Mouse (Mus musculus): Measurements from ENCODE around the gene Acap1. TPM values are rescaled to one million over a fixed set of nuclear protein-coding genes. Genes with fewer than 3 reads are reported as not detected.
A peak's percentile ranks its signal among the peaks of the same experiment; 100 is the strongest.

Gene Acap1
- polyA plus RNA-seq, 1 experiment from 2014 or later = 7.1 TPM

DNA sequence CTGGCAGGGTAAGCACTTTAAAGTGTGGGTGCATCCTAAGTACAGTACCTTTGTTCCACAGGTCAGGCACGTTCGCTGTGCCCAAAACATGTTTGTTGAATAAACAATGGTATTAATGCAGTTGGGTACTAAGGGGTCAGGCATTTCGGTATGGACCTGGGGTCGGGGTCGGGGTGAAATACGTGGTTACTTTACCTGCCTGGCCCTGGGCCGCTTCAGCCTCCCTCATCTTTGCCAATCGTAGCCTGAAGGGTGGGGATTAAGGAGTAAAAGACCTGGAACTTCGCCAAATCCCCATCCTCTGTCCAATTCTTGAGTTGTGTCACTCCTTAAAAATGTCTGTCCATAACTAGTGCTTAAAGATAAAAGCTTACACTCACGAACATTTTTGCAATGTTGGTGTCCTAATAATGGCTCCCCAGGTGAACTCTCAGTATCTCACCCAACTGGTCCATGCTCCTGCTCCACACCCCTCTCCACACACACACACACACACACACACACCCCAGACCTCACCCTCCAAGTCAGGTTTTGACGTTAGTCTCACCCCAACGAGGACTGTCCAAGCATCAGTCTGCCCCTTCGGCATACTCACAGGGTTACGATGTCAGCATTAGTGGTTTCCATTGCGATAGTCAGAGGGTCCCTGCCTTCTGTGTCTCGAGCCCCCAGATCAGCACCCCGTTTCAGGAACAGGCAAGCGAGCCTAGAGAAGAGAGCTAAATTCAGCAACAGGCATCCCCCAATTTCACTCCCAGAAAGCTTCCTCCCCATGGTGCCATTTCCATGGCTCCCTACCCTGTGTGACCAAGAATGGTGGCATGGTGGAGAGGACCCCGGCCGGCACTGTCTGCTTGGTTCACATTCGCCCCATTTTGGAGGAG lies 13.3 kb downstream of the Acap1 start:
- peaks cover 44% of the 10 kb centered on the region for H3K4me1 ChIP-seq (ENCODE audit: insufficient read depth)
- H3K4me2 ChIP-seq (ENCODE audit: low read depth, low read length) = peak overlapping the region; percentile 89
- peak overlapping the region; percentile 86 for H3K27ac ChIP-seq (ENCODE audit: low read depth)
- 0 out of 2 replicates have a peak, but pooled peaks cover 8% of the 10 kb centered on the region for H3K36me3 ChIP-seq (replicated peaks; ENCODE audit: insufficient read depth, low read length)
- ATAC-seq (no peak), DNase-seq (no peak)
- TF ChIP-seq EP300 (IDR thresholded peaks at IDR 0.05; ENCODE audit: low read depth) = no peak
- no peak for TF ChIP-seq CTCF (IDR thresholded peaks at IDR 0.05; ENCODE audit: low read depth)
- WGBS (ENCODE audit: insufficient replicate concordance) = 71% methylated on average over 21 of the region's 21 CpGs
- peak overlapping the region; percentile 69; the same call in 1 of the 2 replicates for H3K9ac ChIP-seq (replicated peaks)
- H3K9me3 ChIP-seq (ENCODE audit: low read length) = no peaks in the 10 kb centered on the region
- no peaks in the 10 kb centered on the region for H3K27me3 ChIP-seq (ENCODE audit: insufficient read depth, low read length)
- peak overlapping the region; percentile 56 for H3K4me3 ChIP-seq (ENCODE audit: low read depth, low read length)

- WGBS (ENCODE audit: insufficient replicate concordance) = 2% methylated on average over 45 of the region's 46 CpGs
- TF ChIP-seq EP300 (IDR thresholded peaks at IDR 0.05; ENCODE audit: low read depth) (peak; percentile 21; the same call in 1 of the 2 replicates), CTCF (IDR thresholded peaks at IDR 0.05; ENCODE audit: low read depth) (peak; percentile 65)
- ATAC-seq = peak; percentile 78
- no peaks in the 10 kb centered on the region for H3K9me3 ChIP-seq (ENCODE audit: low read length)
- peak within 1 kb of the TSS; percentile 69 for H3K9ac ChIP-seq (replicated peaks)
- peak within 1 kb of the TSS; percentile 86 for H3K27ac ChIP-seq (ENCODE audit: low read depth)
- no peaks in the 10 kb centered on the region for H3K27me3 ChIP-seq (ENCODE audit: insufficient read depth, low read length)
- H3K4me2 ChIP-seq (ENCODE audit: low read depth, low read length) = peak within 1 kb of the TSS; percentile 89
- peaks cover 46% of the 10 kb centered on the region for H3K4me1 ChIP-seq (ENCODE audit: insufficient read depth)
- H3K4me3 ChIP-seq (ENCODE audit: low read depth, low read length) = peak within 1 kb of the TSS; percentile 56
- DNase-seq = peak; percentile 86
- H3K36me3 ChIP-seq (replicated peaks; ENCODE audit: insufficient read depth, low read length) = 0 out of 2 replicates have a peak, but pooled peaks cover 5% of the 10 kb centered on the region
Measured at GRCm38 (mm10) chr11:69880853-69881603, 14.3 kb downstream of the Acap1 start, which contains the start of gene Kctd11. Gene Kctd11, minus strand, starts transcription at chr11:69881406.

GRCm38 (mm10) chr11:69880506-69880852 lies 14.9 kb downstream of the Acap1 start:
- Histone ChIP-seq H3K9me3 (ENCODE audit: low read length) (no peaks in the 10 kb centered on the region), H3K36me3 (replicated peaks; ENCODE audit: insufficient read depth, low read length) (0 out of 2 replicates have a peak, but pooled peaks cover 5% of the 10 kb centered on the region), H3K4me1 (ENCODE audit: insufficient read depth) (peaks cover 47% of the 10 kb centered on the region), H3K9ac (replicated peaks) (peak overlapping the region; percentile 69), H3K4me3 (ENCODE audit: low read depth, low read length) (peak overlapping the region; percentile 56), H3K27me3 (ENCODE audit: insufficient read depth, low read length) (no peaks in the 10 kb centered on the region), H3K4me2 (ENCODE audit: low read depth, low read length) (peak overlapping the region; percentile 89), H3K27ac (ENCODE audit: low read depth) (peak overlapping the region; percentile 86)
- ATAC-seq (peak; percentile 63), DNase-seq (peak; percentile 81)
- TF ChIP-seq EP300 (IDR thresholded peaks at IDR 0.05; ENCODE audit: low read depth) = no peak
- TF ChIP-seq CTCF (IDR thresholded peaks at IDR 0.05; ENCODE audit: low read depth) = peak; percentile 95
- 1% methylated on average over 18 of the region's 18 CpGs for WGBS (ENCODE audit: insufficient replicate concordance)

- 68% methylated on average over 15 of the region's 15 CpGs for WGBS (ENCODE audit: insufficient replicate concordance)
- no peak for TF ChIP-seq EP300 (IDR thresholded peaks at IDR 0.05; ENCODE audit: low read depth)
- TF ChIP-seq CTCF (IDR thresholded peaks at IDR 0.05; ENCODE audit: low read depth) = no peak
- peak overlapping the region; percentile 69; the same call in 1 of the 2 replicates for H3K9ac ChIP-seq (replicated peaks)
Measured at GRCm38 (mm10) chr11:69879711-69880110, 15.6 kb downstream of the Acap1 start.

GRCm38 (mm10) chr11:69878952-69879351 lies 16.4 kb downstream of the Acap1 start:
- Histone ChIP-seq H3K9ac (replicated peaks) (no peak overlapping the region), H3K4me1 (ENCODE audit: insufficient read depth) (peaks cover 46% of the 10 kb centered on the region), H3K27me3 (ENCODE audit: insufficient read depth, low read length) (no peaks in the 10 kb centered on the region), H3K4me2 (ENCODE audit: low read depth, low read length) (peak overlapping the region; percentile 89), H3K27ac (ENCODE audit: low read depth) (no peak overlapping the region), H3K4me3 (ENCODE audit: low read depth, low read length) (no peak overlapping the region), H3K9me3 (ENCODE audit: low read length) (no peaks in the 10 kb centered on the region), H3K36me3 (replicated peaks; ENCODE audit: insufficient read depth, low read length) (0 out of 2 replicates have a peak, but pooled peaks cover 5% of the 10 kb centered on the region)
- WGBS (ENCODE audit: insufficient replicate concordance) = 58% methylated on average over 6 of the region's 6 CpGs
- ATAC-seq = no peak
- DNase-seq = no peak
- TF ChIP-seq CTCF (IDR thresholded peaks at IDR 0.05; ENCODE audit: low read depth) (no peak), EP300 (IDR thresholded peaks at IDR 0.05; ENCODE audit: low read depth) (no peak)

More at GRCm38 (mm10) chr11:69879711-69880110, 15.6 kb downstream of the Acap1 start:
- H3K27me3 ChIP-seq (ENCODE audit: insufficient read depth, low read length) = no peaks in the 10 kb centered on the region
- no peak overlapping the region for H3K27ac ChIP-seq (ENCODE audit: low read depth)
- no peak overlapping the region for H3K4me3 ChIP-seq (ENCODE audit: low read depth, low read length)
- peak overlapping the region; percentile 89 for H3K4me2 ChIP-seq (ENCODE audit: low read depth, low read length)
- DNase-seq (no peak), ATAC-seq (no peak)
- H3K9me3 ChIP-seq (ENCODE audit: low read length) = no peaks in the 10 kb centered on the region
- H3K4me1 ChIP-seq (ENCODE audit: insufficient read depth) = peaks cover 47% of the 10 kb centered on the region
- H3K36me3 ChIP-seq (replicated peaks; ENCODE audit: insufficient read depth, low read length) = 0 out of 2 replicates have a peak, but pooled peaks cover 5% of the 10 kb centered on the region
